Mouse (Mus musculus) thymus, adult 2 months (tissue): ENCODE measurements around the gene Gm13691. TPM values are rescaled to one million over a fixed set of nuclear protein-coding genes. Genes with fewer than 3 reads are reported as not detected.
A peak's percentile ranks its signal among the peaks of the same experiment; 100 is the strongest.

Experiments used
- DNase-seq: peaks from one replicate; pipeline ENCODE4 v3.0.0; 2021
- H3K27ac ChIP-seq: fragments of 200-500 bp; 2 replicates; pipeline ENCODE4 v1.5.1; 2012; ENCODE audit warnings: low read length, control low read depth; ENCODE audit not compliant: control insufficient read depth, insufficient read depth
- H3K27me3 ChIP-seq: fragments of 200-500 bp; 2 replicates; pipeline ENCODE4 v1.6.1; 2012; ENCODE audit warnings: mild to moderate bottlenecking, low read length, moderate library complexity, mixed read lengths; ENCODE audit not compliant: control insufficient read depth, insufficient read depth
- H3K36me3 ChIP-seq: fragments of 200-500 bp; 2 replicates; pipeline ENCODE4 v1.6.1; 2012; ENCODE audit warnings: mild to moderate bottlenecking, low read length, moderate library complexity; ENCODE audit not compliant: control insufficient read depth, insufficient read depth
- H3K4me1 ChIP-seq: fragments of 200-500 bp; replicated peaks from 2 replicates; pipeline ENCODE4 v1.6.1; 2012; ENCODE audit warnings: low read length; ENCODE audit not compliant: control insufficient read depth, insufficient read depth
- H3K4me3 ChIP-seq: fragments of 200-500 bp; 2 replicates; pipeline ENCODE4 v1.5.1; 2012; ENCODE audit warnings: mild to moderate bottlenecking, low read length, control low read depth, moderate library complexity; ENCODE audit not compliant: control insufficient read depth, insufficient read depth
- CTCF ChIP-seq: fragments of 200-500 bp; IDR thresholded peaks from 2 replicates; pipeline ENCODE4 v1.5.1; 2012; ENCODE audit warnings: mild to moderate bottlenecking, control low read depth, low read length, moderate library complexity, borderline replicate concordance; ENCODE audit not compliant: control insufficient read depth, poor library complexity, insufficient read depth; ENCODE audit errors: extremely low read depth
- POLR2A ChIP-seq: fragments of 200-500 bp; IDR thresholded peaks from 2 replicates; pipeline ENCODE4 v1.6.1; 2012; ENCODE audit warnings: mild to moderate bottlenecking, low read length, control low read depth, moderate library complexity; ENCODE audit not compliant: control insufficient read depth, poor library complexity, insufficient read depth; ENCODE audit errors: extremely low read depth
- WGBS: fragments of 180-500 bp; shearing (Covaris S2); methylation state at CpG from one replicate; pipeline ENCODE4 v1.1.7; 2018; 5-methylcytosine and 5-hydroxymethylcytosine counted together
- polyA plus RNA-seq: library from polyadenylated mRNA; depleted of rRNA; stranded (reverse); fragments of >200 nt; gene quantifications from 2 replicates; pipeline ENCODE4 v1.2.3, GENCODE M21; 2012

Gm13691 gene
- polyA plus RNA-seq, 1 experiment, result not detected

- Histone ChIP-seq H3K27ac (no peak overlapping the region), H3K4me1 (peaks cover 14% of the 10 kb centered on the region), H3K36me3 (no peaks in the 10 kb centered on the region), H3K4me3 (no peak overlapping the region), H3K27me3 (no peaks in the 10 kb centered on the region)
- DNase-seq, result peak; percentile 23
- TF ChIP-seq CTCF (no peak), POLR2A (no peak)
- 39% methylated on average over 8 of the region's 8 CpGs for WGBS
Measured at GRCm38 (mm10) chr2:84019519-84020305, 29.4 kb downstream of the Gm13691 start.

- Histone ChIP-seq H3K4me3 (no peak overlapping the region), H3K27ac (no peak overlapping the region), H3K36me3 (no peaks in the 10 kb centered on the region), H3K4me1 (peaks cover 14% of the 10 kb centered on the region), H3K27me3 (no peaks in the 10 kb centered on the region)
- TF ChIP-seq CTCF (no peak), POLR2A (no peak)
- WGBS, result 80% methylated on average over 2 of the region's 2 CpGs
- DNase-seq, result no peak
Measured at GRCm38 (mm10) chr2:84021930-84022329, 31.6 kb downstream of the Gm13691 start.

GRCm38 (mm10) chr2:84022905-84023304 lies 32.6 kb downstream of the Gm13691 start:
- Histone ChIP-seq H3K4me3 (no peak overlapping the region), H3K27me3 (no peaks in the 10 kb centered on the region), H3K36me3 (no peaks in the 10 kb centered on the region), H3K27ac (peak overlapping the region; percentile 52), H3K4me1 (peaks cover 14% of the 10 kb centered on the region)
- 73% methylated on average over 2 of the region's 2 CpGs for WGBS
- no peak for TF ChIP-seq POLR2A
- no peak for TF ChIP-seq CTCF
- DNase-seq, result peak; percentile 28

- DNase-seq, result no peak
- TF ChIP-seq POLR2A (no peak), CTCF (no peak)
- H3K4me3 ChIP-seq, result no peak overlapping the region
- peak overlapping the region; percentile 52; the same call in 1 of the 2 replicates for H3K27ac ChIP-seq
- H3K36me3 ChIP-seq, result no peaks in the 10 kb centered on the region
- H3K27me3 ChIP-seq, result no peaks in the 10 kb centered on the region
- WGBS, result 77% methylated on average over 2 of the region's 2 CpGs
- peaks cover 14% of the 10 kb centered on the region for H3K4me1 ChIP-seq
Measured at GRCm38 (mm10) chr2:84023319-84023718, 33.0 kb downstream of the Gm13691 start.

GRCm38 (mm10) chr2:84025217-84025616 lies 34.9 kb downstream of the Gm13691 start:
- no peak overlapping the region for H3K27ac ChIP-seq
- 94% methylated on average over 4 of the region's 4 CpGs for WGBS
- no peak overlapping the region for H3K4me3 ChIP-seq
- H3K36me3 ChIP-seq, result no peaks in the 10 kb centered on the region
- no peak for DNase-seq
- H3K27me3 ChIP-seq, result no peaks in the 10 kb centered on the region
- TF ChIP-seq POLR2A (no peak), CTCF (no peak)
- H3K4me1 ChIP-seq, result peaks cover 8% of the 10 kb centered on the region

- H3K27ac ChIP-seq, result no peak overlapping the region
- WGBS, result 92% methylated on average over 2 of the region's 2 CpGs
- DNase-seq, result no peak
- no peak overlapping the region for H3K4me3 ChIP-seq
- no peaks in the 10 kb centered on the region for H3K27me3 ChIP-seq
- H3K36me3 ChIP-seq, result no peaks in the 10 kb centered on the region
- H3K4me1 ChIP-seq, result no peaks in the 10 kb centered on the region
- TF ChIP-seq POLR2A, result no peak
- no peak for TF ChIP-seq CTCF
Measured at GRCm38 (mm10) chr2:84032505-84032904, 42.2 kb downstream of the Gm13691 start.
